Mouse (Mus musculus) urinary bladder, adult 18-20 months (tissue): Measurements from ENCODE around the gene BC061237.
"Not testable (repeated sequence)": the region's sequence is repeated elsewhere in the genome, so short reads cannot be mapped to it uniquely, and the experiment has no call there.

Experiments
- DNase-seq, 2 experiments: peaks; one replicate each; pipeline ENCODE4 v3.0.0; 2022; ENCODE audit warnings: low spot score in 2 of 2, mixed read lengths in 2 of 2

BC061237 gene

GRCm38 (mm10) chr14:44492163-44492562 lies at the start of gene BC061237:
TSS of gene BC061237 (plus strand) at chr14:44492463.
- DNase-seq = not testable (repeated sequence)

DNA sequence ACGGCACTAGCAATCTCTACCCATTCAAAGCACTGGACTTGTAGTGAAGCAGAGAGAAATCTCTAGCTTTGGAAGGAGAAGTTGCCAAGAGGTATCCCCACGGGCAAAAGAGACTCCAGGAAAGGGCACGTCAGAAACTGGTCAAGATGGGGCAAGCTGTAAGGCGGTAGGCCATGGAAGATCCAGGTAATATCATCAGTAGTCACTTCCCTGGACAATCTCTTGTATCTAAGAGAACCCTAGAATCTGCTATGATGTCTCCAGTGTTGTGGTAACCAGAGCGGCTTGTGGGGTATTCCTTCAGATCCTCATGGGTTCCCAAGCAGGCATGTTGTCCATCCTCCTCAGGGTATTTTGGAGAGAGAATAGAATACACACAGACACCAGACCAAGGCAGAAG lies 25.7 kb downstream of the BC061237 start, which contains the start of gene Gm17093:
Gene Gm17093 (plus strand): TSS at position 301 of the 400 bp plus-strand sequence.
- DNase-seq = not testable (repeated sequence)

GRCm38 (mm10) chr14:44547961-44548360 lies 55.7 kb downstream of the BC061237 start:
- not testable (repeated sequence) for DNase-seq
